In the genomic region with DNA sequence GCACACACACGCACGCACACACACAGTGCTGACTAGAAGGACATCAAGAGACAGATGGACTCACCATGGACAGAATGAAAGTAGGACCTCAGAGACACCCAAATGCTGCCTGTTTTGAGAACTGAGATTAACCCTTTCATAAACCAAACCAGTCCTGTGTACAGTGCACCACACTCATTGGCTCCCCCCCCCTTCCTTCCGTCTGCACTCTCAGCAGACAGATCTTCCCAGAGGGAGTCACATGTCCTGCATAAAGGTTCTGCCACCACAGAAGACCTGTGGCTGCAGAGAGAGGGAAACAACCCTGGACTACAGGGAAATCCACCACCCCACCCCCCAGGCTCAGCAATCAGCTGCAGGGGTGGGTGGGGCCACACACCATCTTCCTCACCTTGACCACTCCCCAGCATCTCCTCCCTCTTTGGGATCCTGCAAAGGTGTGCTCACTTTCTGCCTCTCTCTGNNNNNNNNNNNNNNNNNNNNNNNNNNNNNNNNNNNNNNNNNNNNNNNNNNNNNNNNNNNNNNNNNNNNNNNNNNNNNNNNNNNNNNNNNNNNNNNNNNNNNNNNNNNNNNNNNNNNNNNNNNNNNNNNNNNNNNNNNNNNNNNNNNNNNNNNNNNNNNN, we compare ENCODE assay signal across 11 mouse cellular contexts. TPM values are rescaled to one million over a fixed set of nuclear protein-coding genes. Genes with fewer than 3 reads are reported as not detected.
DNase-seq lines count a peak whose midpoint lies in the region; ATAC-seq lines count a peak whose summit lies in the region.
"Had no signal": no experiment of that assay in that cellular context is flagged by ENCODE, and none has a peak within 500 bp of the region (broad histone marks: within the 10 kb centered on the region; RNA-seq: fewer than 3 reads in every experiment).

No protein-coding gene starts in this region.

- peaks cover 98% of the 10 kb centered on the region for H3K4me1 ChIP-seq in heart, embryonic 13.5 days
- H3K4me1 ChIP-seq in megakaryocyte, embryonic 14.5 days: peaks cover 60% of the 10 kb centered on the region
- peaks cover 42% of the 10 kb centered on the region for H3K4me1 ChIP-seq in intestine, embryonic 16.5 days (ENCODE audit: control insufficient read depth, insufficient read depth, low read length)
- peaks cover 54% of the 10 kb centered on the region for H3K4me1 ChIP-seq in stomach, embryonic 16.5 days (ENCODE audit: control insufficient read depth, insufficient read depth, low read length)

- H3K4me2 ChIP-seq in heart, embryonic 13.5 days: peak overlapping the region; percentile 71
- H3K4me2 ChIP-seq in intestine, embryonic 16.5 days (ENCODE audit: low read depth, low read length): no peak overlapping the region
- peak overlapping the region; percentile 52; the same call in 1 of the 2 replicates for H3K4me2 ChIP-seq in stomach, embryonic 16.5 days (ENCODE audit: low read depth, low read length)

- ATAC-seq in heart, embryonic 13.5 days (ENCODE audit: extremely low read depth, insufficient number of reproducible peaks, low FRiP score, low TSS enrichment): no peak
- ATAC-seq in megakaryocyte, adult 5-6 weeks (ENCODE audit: poor library complexity, severe bottlenecking): no peak
- no peak for ATAC-seq in intestine, embryonic 16.5 days
- no peak for ATAC-seq in stomach, embryonic 16.5 days (ENCODE audit: insufficient read depth, low FRiP score)
- ATAC-seq: CD4-positive, CD25-positive, alpha-beta regulatory T cell, adult 4 months had no signal

- H3K27me3 ChIP-seq in heart, embryonic 13.5 days (replicated peaks): no peaks in the 10 kb centered on the region
- H3K27me3 ChIP-seq in megakaryocyte, embryonic 14.5 days (replicated peaks): no peaks in the 10 kb centered on the region
- no peaks in the 10 kb centered on the region for H3K27me3 ChIP-seq in intestine, embryonic 16.5 days (replicated peaks; ENCODE audit: control insufficient read depth, insufficient read depth, low read length)
- no peaks in the 10 kb centered on the region for H3K27me3 ChIP-seq in stomach, embryonic 16.5 days (ENCODE audit: control insufficient read depth, insufficient read depth, low read length)

- DNase-seq in heart, adult 18-20 months: no peak
- no peak for DNase-seq in testis, postnatal 10 days (ENCODE audit: low spot score)
- no peak for DNase-seq in spleen, postnatal 10 days (ENCODE audit: low spot score in 2 of 2)
- DNase-seq: thymus, postnatal 36 days had no signal

- no peaks in the 10 kb centered on the region for H3K9me3 ChIP-seq in heart, embryonic 13.5 days
- no peaks in the 10 kb centered on the region for H3K9me3 ChIP-seq in megakaryocyte, embryonic 14.5 days
- no peaks in the 10 kb centered on the region for H3K9me3 ChIP-seq in intestine, embryonic 16.5 days (ENCODE audit: control insufficient read depth, low read length)
- H3K9me3 ChIP-seq in stomach, embryonic 16.5 days (replicated peaks; ENCODE audit: control insufficient read depth, low read length): no peaks in the 10 kb centered on the region

- 61% methylated on average over 3 of the region's 3 CpGs for WGBS in heart, embryonic 13.5 days
- WGBS in intestine, embryonic 16.5 days: 80% methylated on average over 3 of the region's 3 CpGs
- WGBS in stomach, embryonic 16.5 days: 78% methylated on average over 3 of the region's 3 CpGs

- peak overlapping the region; percentile 82 for H3K9ac ChIP-seq in heart, embryonic 13.5 days
- no peak overlapping the region for H3K9ac ChIP-seq in intestine, embryonic 16.5 days (ENCODE audit: low read depth, low read length)
- H3K9ac ChIP-seq in stomach, embryonic 16.5 days (ENCODE audit: low read length): peak overlapping the region; percentile 54

- H3K4me3 ChIP-seq in heart, embryonic 13.5 days: peak overlapping the region; percentile 33
- H3K4me3 ChIP-seq in megakaryocyte, embryonic 14.5 days (replicated peaks): peak overlapping the region; percentile 46
- H3K4me3 ChIP-seq in intestine, embryonic 16.5 days (ENCODE audit: low read length): no peak overlapping the region
- no peak overlapping the region for H3K4me3 ChIP-seq in stomach, embryonic 16.5 days (replicated peaks; ENCODE audit: low read length)
- H3K4me3 ChIP-seq: erythroblast, embryonic 14.5 days had no signal

- H3K27ac ChIP-seq in heart, embryonic 13.5 days (replicated peaks): peak overlapping the region; percentile 99
- peak overlapping the region; percentile 93 for H3K27ac ChIP-seq in intestine, embryonic 16.5 days (ENCODE audit: low read length)
- H3K27ac ChIP-seq in stomach, embryonic 16.5 days (ENCODE audit: low read length): peak overlapping the region; percentile 97

- peaks cover 37% of the 10 kb centered on the region for H3K36me3 ChIP-seq in heart, embryonic 13.5 days
- H3K36me3 ChIP-seq in megakaryocyte, embryonic 14.5 days (replicated peaks; ENCODE audit: low read length): peaks cover 38% of the 10 kb centered on the region
- H3K36me3 ChIP-seq in intestine, embryonic 16.5 days (ENCODE audit: control insufficient read depth, insufficient read depth, low read length): no peaks in the 10 kb centered on the region
- no peaks in the 10 kb centered on the region for H3K36me3 ChIP-seq in stomach, embryonic 16.5 days (ENCODE audit: control insufficient read depth, insufficient read depth, low read length)

RNA-seq across cellular contexts. Expression of gene Creb3l2, which starts 12.0 kb away (rescaled TPM):
- 29.9 and 30.1 TPM in 2 replicates for polyA plus RNA-seq in heart, embryonic 13.5 days (2015; fragmentation: Nextera tagmentation; extraction: Ambion mirVana)
- total RNA-seq in heart, adult 18-20 months (2021): 10 to 100 TPM; 23.2 to 24.1 TPM
- 1.4 and 2.5 TPM in 2 replicates for polyA plus RNA-seq in megakaryocyte, embryonic 14.5 days (2012; ENCODE audit: insufficient read depth, low replicate concordance)
- 7.8 and 8.0 TPM in 2 replicates for total RNA-seq in megakaryocyte, adult 5-6 weeks (2015)
- total RNA-seq in megakaryocyte, adult 5-6 weeks (2017): 2.8 and 3.0 TPM in 2 replicates
- polyA plus RNA-seq in intestine, embryonic 16.5 days (2015; fragmentation: Nextera tagmentation; extraction: Ambion mirVana): 13.4 and 13.9 TPM in 2 replicates
- polyA plus RNA-seq in stomach, embryonic 16.5 days (2015; fragmentation: Nextera tagmentation; extraction: Ambion mirVana): 18.6 and 20.3 TPM in 2 replicates

Comparison
In these comparisons a context has a peak if more than half of its experiments do, and no peak if none do; other contexts are left out.
1. H3K4me3 ChIP-seq: peak in heart, embryonic 13.5 days (single experiment) and megakaryocyte, embryonic 14.5 days (single experiment); none in intestine, embryonic 16.5 days (single experiment) and stomach, embryonic 16.5 days (single experiment).
2. Peak in every context shown above with its lines, with median percentiles within 50 percentile points of each other: H3K27ac ChIP-seq.